Mouse (Mus musculus) kidney, postnatal 14 days (tissue): ENCODE measurements at regions not wholly inside any gene's neighbourhood (a gene's known extent, or its start where the extent isn't known, plus 50 kb on each side); places are given as distances from the start of the nearest gene placed in this dataset.

Source experiments
- DNase-seq: peaks from one replicate; pipeline ENCODE4 v3.0.0; 2022; ENCODE audit warnings: mixed read lengths

GRCm38 (mm10) chr6:60217840-60218239 is 611.8 kb downstream of the Snca start:
- DNase-seq: no peak

GRCm38 (mm10) chr6:60201548-60201947 is 628.1 kb downstream of the Snca start:
- peak; percentile 4 for DNase-seq
